Mouse (Mus musculus): ENCODE results near the gene Nkain2.
"Not testable (repeated sequence)": the region's sequence is repeated elsewhere in the genome, so short reads cannot be mapped to it uniquely, and the experiment has no call there.

Gene Nkain2

GRCm38 (mm10) chr10:32052546-32053295 is 837.5 kb downstream of the Nkain2 start:
- no peak for DNase-seq

GRCm38 (mm10) chr10:32052045-32052444 is 838.2 kb downstream of the Nkain2 start:
- no peak for DNase-seq

- no peak for DNase-seq
Measured at GRCm38 (mm10) chr10:32029996-32030395, 860.3 kb downstream of the Nkain2 start.

- no peak for DNase-seq
Measured at GRCm38 (mm10) chr10:32018385-32018784, 871.9 kb downstream of the Nkain2 start.

GRCm38 (mm10) chr10:32001216-32001753 is 889.0 kb downstream of the Nkain2 start:
- DNase-seq = no peak

GRCm38 (mm10) chr10:31993205-31993604 is 897.1 kb downstream of the Nkain2 start:
- DNase-seq = peak in 1 of 2 experiments; percentile 1

GRCm38 (mm10) chr10:31978387-31978786 is 911.9 kb downstream of the Nkain2 start:
- no peak for DNase-seq

GRCm38 (mm10) chr10:31947178-31947726 is 943.0 kb downstream of the Nkain2 start:
- no peak for DNase-seq

- no peak for DNase-seq
Measured at GRCm38 (mm10) chr10:31931961-31932360, 958.3 kb downstream of the Nkain2 start.

- no peak for DNase-seq
Measured at GRCm38 (mm10) chr10:31927657-31928056, 962.6 kb downstream of the Nkain2 start.

- DNase-seq = not testable (repeated sequence)
Measured at GRCm38 (mm10) chr10:31920901-31921300, 969.4 kb downstream of the Nkain2 start.

GRCm38 (mm10) chr10:31907488-31907887 is 982.8 kb downstream of the Nkain2 start:
- no peak for DNase-seq

- no peak for DNase-seq
Measured at GRCm38 (mm10) chr10:31899501-31899900, 990.8 kb downstream of the Nkain2 start.

- DNase-seq = no peak
Measured at GRCm38 (mm10) chr10:31873323-31873895, 1016.9 kb downstream of the Nkain2 start.

- no peak for DNase-seq
Measured at GRCm38 (mm10) chr10:31868275-31868674, 1022.0 kb downstream of the Nkain2 start.

GRCm38 (mm10) chr10:31827041-31827440 is 1063.2 kb downstream of the Nkain2 start:
- DNase-seq = no peak

- DNase-seq = no peak
Measured at GRCm38 (mm10) chr10:31812543-31812942, 1077.7 kb downstream of the Nkain2 start.

GRCm38 (mm10) chr10:31742443-31743057 is 1147.7 kb downstream of the Nkain2 start:
- peak; percentile 12 to 19 for DNase-seq

GRCm38 (mm10) chr10:31728036-31728435 is 1162.2 kb downstream of the Nkain2 start:
- DNase-seq = no peak

GRCm38 (mm10) chr10:31647270-31647669 is 1243.0 kb downstream of the Nkain2 start:
- DNase-seq = no peak

GRCm38 (mm10) chr10:31646083-31646482 is 1244.2 kb downstream of the Nkain2 start:
- DNase-seq = no peak

Measured in lung, adult 18-20 months (tissue).